Mouse (Mus musculus): ENCODE measurements at regions not wholly inside any gene's neighbourhood (a gene's known extent, or its start where the extent isn't known, plus 50 kb on each side); places are given as distances from the start of the nearest gene placed in this dataset.

- no peak for DNase-seq (ENCODE audit: low read depth, low spot score)
These were observed 488.0 kb downstream of the Trim52 start for GRCm38 (mm10) chr14:106593980-106594379.

GRCm38 (mm10) chr14:106607041-106607440, 501.0 kb downstream of the Trim52 start:
- no peak for DNase-seq (ENCODE audit: low read depth, low spot score)

GRCm38 (mm10) chr14:106608341-106608927, 502.4 kb downstream of the Trim52 start:
- DNase-seq (ENCODE audit: low read depth, low spot score): no peak

Data from telencephalon, adult 2 months (tissue).